Mouse (Mus musculus): Measurements from ENCODE around the gene Pdcd4.

Pdcd4 gene

DNA sequence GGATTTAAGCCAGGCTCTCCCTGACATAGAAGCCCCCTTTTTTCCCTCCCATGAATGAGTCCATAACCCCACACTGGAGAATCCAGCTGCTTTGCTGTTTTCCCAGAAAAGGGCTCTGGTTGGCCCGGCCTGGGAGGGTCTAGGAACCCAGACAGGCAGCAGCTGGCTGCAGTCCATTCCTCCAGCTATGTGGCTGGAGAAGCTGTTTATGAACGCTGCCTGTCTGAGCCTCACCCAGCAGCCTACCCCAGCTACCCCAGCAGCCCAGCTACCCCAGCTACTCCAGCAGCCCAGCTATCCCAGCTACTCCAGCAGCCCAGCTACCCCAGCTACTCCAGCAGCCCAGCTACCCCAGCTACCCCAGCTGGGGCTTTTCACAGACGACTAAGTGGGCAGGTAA, at the start of gene Pdcd4:
Pdcd4 (plus strand) TSS at position 171 of the 400 bp plus-strand sequence.
- DNase-seq (ENCODE audit: low read depth, low spot score) = no peak

DNA sequence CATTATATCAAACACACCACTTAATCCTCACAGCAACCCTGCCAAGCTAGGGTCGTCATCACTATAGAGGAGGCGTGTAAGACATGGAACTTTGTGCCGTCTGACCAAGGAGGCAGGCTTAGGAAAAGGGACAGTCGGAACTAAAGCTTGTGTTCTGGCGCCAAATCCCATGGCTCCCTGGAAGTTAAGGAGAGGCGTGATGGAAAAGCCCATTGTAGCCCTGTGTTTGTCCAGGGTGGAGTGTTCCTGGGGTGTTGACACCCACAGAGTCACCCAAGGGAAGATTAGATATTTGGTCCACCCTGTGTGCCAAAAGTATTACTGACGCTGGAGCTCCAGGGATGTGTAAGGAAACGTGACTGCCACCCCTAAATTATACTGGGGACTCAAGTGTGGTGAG, 48.1 kb upstream of the Pdcd4 start:
- DNase-seq (ENCODE audit: low read depth, low spot score) = no peak

DNA sequence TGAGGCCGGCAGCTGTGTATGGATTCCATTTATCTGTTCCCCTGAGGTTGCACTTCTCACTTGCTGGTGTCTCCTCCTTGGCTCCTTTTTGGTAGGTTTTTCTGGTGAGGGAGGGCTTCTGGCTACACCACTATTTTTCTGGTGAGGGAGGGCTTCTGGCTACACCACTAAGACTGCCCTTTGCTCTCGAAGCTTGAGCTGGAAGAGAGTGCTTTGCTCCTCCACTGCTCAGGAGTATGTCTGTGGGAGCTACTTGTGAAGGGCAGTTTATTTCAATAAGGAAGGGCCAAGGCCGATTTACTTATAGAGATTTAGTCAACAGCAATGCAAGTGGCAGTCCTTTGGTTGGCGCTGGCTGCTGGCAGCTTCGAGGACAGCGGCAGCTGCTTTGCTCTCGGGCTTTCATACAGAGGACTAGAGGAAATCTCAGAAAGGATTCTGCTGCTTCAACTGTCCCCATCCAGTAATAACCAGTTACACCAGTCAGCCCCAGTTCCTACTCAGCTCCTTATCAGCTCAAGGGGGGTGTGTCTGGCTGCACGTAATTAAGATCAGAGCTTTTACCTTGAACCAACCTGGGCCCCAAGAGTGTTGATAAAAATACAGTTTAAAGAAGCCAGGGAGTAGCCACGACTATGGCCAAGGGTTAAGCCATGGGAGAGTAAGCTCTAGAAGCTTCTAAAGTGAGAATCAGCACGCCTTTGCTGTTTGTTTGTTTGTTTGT, 43.6 kb upstream of the Pdcd4 start:
- DNase-seq (ENCODE audit: low read depth, low spot score) = no peak

DNA sequence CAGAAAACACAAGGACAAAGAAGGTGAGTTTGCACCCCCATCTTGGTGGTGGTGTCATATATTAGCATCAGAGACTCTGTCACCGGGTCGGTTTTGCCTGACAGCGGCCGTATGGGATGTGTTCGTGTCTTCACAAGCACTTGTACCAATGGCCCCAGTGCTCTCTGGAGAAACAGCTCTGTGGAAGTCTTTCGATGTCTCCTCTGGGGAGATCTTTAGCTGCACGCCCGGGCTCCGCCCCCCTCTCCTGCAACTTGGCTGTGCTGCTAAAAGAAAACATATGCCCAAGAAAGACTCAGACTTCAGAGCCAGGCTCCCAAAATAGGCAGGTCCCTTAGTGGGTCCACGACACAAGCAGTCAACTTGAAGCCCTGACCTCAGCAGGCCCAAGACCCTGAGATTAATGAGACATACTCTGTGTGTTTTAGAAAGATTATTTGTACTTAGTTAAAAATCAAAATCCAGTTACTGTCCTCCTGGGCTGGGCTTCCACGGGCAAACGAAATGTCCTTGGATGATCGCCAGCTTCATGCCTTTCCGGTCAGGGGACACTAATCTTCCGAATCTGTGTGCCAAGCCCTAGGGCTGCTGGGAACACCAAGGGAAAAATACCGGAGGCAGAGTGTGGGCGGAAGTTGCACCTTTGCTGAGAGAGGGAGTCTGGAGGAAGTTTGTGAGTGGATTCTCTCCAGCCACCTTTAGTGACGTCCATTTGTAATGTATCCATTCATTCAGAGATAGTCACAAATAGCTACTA, 41.7 kb upstream of the Pdcd4 start:
- peak; percentile 67 for DNase-seq (ENCODE audit: low read depth, low spot score)

DNA sequence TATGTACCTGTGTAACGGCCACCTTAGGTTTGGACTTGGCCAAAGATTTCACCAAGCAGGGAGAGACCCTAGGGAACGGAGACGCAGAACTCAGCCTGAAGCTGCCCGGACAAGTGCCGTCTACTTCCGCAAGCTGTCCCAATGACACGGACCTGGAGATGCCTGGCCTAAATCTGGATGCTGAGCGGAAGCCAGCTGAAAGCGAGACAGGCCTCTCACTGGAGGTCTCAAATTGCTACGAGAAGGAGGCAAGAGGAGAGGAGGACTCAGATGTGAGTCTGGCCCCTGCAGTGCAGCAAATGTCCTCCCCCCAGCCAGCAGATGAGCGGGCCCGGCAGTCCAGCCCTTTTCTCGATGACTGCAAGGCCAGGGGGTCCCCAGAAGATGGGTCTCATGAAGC, 40.7 kb upstream of the Pdcd4 start:
- DNase-seq (ENCODE audit: low read depth, low spot score) = no peak

DNA sequence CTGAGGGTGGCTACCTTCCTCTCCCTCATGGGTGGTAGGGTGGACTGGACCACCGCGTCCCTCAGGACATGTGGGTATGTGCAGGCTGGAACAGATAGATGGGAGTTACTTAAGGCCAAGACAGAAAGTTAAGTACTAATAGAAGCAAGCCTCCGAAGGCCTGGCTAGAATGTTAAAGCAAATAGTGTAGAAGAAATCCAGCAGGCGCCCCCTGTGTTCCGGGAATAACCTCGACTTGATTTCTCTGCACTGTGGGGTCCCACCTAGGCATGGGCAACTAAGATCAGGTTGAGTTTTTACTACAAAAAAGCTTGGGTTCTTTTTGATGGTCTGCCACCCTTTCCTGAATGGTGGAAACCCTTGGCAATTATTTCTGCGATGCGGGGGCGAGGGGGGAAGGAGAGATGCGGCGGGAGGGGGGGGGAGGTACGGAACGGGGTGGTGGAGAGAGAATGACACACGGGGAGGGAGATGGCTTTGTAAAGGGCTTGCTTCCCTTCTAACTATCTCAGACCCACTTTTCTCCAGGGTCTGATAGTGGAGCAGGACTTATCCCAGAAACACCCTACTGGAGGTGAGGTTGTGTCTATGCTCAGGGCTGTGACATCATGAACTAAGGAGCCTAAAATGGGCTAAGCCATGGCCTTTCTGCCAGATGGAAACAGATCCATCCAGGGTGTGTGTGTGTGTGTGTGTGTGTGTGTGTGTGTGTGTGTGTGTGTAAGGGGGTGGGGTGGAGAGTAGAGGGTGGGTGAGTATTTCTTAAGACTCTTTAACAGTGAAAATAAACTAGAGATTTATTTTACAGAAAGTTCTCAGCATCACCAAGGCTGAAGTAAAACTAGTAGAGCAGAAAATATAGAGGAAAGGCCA, 40.0 kb upstream of the Pdcd4 start:
- no peak for DNase-seq (ENCODE audit: low read depth, low spot score)

DNA sequence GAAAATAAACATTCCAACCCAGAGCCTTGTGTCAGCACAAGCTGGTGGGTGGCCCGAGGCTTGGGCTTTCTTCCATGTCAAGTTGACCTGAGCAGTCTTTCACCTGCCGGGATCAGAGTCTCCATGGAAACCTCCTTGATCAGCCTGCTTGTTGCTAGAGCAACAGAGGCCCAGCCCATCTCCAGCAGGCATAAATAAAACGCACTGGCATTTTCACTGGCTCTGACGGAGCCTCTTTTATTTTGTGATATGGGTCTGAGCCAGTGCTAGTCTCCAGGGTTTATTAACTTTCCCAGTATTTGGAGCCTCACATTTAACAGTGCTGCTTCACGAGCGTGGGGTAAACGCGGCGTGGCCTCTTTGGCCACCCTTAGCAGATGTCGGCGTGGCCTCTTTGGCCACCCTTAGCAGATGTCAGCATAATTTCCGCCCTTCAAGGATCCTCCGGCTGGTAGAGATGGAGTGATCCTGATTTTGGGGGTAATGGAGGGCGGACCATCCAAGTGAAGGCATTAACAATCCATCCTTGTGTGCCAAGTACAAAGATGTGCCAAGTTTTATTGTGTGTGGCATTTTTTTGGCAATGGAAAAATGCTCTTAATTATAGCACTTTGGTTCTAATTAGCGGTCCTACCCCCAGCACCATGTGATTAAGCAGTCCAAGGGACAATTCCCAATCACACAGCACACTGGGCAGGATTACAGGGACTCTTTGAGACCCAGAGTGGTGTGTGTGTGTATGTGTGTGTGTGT, 39.2 kb upstream of the Pdcd4 start:
- DNase-seq (ENCODE audit: low read depth, low spot score) = no peak

DNA sequence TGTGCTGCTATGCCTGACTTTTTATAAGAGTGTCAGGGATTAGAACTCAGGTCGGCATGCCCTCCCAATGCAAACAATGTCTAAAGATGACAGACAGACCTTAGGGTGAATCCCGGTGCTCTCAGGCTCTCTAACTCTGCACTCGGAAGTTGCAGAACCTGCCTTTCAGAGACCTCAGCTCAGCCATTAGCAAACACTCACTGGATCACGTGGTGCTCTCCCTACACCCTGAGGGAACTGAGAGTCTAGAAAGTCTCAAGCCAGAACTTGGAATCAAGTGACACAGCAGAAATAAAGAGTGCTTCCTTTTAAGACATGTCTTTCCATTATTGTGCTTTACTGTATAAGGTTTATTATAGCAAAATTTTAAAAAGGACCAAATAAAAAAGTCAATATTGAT, 37.1 kb upstream of the Pdcd4 start:
- no peak for DNase-seq (ENCODE audit: low read depth, low spot score)

DNA sequence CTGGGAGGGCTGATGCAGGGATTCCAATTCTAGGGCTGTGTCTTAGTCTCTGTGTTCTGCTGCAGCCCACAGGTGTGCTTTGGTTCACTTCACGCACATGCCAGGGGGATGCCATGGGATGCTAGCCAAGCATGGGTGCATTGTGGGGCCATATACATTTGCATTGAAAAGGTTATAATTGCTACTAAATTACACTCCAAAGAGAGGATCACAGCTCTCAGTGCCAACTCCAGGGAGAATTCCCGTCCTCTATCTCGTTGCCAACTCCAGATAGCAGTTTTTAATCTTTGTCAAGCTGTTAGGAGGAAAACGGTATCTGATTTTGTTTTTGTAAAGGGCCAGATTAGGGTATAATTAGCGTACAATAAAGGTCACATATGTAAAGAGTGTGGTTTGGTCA, 36.2 kb upstream of the Pdcd4 start:
- no peak for DNase-seq (ENCODE audit: low read depth, low spot score)

DNA sequence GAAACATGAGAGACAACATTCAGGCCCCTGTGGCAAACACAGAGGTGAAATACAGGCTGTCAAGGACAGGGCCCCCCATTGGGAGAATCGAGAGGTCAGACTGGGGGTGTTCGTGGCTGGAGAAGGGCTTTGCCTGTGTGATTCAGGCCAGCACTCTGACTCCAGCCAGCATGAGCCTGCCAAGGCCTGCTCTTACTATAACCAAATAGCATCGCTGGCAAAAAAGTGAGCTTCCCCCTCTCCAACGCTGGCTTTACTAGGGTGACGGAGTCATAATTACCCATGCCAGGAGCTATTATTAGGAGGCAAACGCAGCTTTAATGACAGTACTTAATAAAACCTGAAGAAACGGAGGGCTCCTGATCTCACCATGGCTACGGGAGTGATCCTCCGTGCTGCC, 35.2 kb upstream of the Pdcd4 start:
- no peak for DNase-seq (ENCODE audit: low read depth, low spot score)

DNA sequence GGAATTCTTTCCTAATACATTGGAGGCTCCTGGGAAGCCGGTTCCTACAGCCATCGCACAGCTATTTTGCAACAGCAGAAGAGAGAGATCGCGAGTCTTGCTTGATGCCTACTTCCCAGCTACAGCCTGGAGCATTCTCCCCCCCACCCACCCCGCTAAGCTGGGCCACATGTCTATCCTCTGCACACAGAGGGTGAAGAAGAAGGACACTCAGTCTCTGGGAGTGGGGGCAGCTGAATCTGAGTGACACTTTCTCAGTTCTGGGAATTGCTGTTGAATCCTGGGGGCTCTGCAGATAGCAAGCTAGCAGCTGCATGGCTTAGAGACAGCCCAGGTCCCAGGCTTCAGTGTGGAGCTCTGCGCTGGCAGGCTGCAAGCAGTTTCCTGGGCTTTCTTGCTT, 34.1 kb upstream of the Pdcd4 start:
- DNase-seq (ENCODE audit: low read depth, low spot score) = no peak

DNA sequence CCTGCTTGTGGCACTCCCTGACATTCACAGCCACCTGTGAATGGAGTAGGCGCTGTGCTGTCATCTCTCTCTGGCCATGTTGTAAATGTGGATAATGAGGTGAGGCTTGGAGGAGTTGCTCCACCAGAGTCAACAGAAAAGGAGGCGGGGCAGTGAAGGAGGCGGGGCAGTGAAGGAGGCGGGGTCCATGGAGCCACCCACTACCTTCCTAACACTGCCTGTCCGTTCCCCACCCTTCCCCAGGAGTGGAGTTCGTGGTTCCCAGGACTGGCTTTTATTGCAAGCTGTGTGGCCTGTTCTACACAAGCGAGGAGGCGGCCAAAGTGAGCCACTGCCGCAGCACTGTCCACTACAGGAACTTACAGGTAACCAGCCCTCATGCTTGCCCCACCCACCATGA, 32.9 kb upstream of the Pdcd4 start:
- DNase-seq (ENCODE audit: low read depth, low spot score) = no peak

DNA sequence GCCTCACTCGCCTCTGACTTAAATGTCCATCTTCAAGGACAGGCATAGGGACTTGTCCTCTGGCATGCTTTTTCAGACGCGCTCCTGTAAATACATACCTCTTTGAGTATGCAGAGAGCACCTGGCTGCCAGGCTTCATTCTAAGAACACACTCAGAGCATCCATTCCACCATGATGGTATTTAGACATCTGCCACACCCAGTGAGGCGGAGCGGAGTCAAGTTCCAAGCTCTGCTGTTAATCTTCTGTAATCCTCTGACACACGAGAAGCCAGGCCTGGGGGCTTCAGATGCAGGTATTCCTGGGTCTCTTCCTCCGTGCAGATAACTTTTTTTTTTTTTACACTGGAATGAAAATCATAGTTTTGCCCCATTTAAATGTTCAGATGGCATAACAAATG, 32.4 kb upstream of the Pdcd4 start:
- no peak for DNase-seq (ENCODE audit: low read depth, low spot score)

DNA sequence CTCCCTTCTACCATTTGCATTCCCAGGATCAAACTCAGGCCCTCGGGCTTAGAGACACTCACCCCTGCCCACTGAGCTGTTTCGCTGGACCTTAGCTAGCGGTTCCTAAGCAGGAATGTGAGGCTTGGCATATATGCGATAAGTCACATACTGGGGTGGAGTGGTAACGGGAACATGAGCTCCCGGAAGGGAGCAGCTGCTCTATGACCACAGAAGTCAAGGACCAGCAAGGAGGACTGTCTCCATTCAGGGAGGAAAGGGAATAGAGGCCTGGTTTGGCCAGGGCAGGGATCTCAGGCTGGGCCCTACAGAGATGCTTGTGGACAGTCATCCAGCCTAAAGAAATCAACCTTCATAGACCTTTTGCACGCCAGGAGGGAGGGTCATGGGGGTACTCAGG, 30.7 kb upstream of the Pdcd4 start:
- DNase-seq (ENCODE audit: low read depth, low spot score) = no peak

DNA sequence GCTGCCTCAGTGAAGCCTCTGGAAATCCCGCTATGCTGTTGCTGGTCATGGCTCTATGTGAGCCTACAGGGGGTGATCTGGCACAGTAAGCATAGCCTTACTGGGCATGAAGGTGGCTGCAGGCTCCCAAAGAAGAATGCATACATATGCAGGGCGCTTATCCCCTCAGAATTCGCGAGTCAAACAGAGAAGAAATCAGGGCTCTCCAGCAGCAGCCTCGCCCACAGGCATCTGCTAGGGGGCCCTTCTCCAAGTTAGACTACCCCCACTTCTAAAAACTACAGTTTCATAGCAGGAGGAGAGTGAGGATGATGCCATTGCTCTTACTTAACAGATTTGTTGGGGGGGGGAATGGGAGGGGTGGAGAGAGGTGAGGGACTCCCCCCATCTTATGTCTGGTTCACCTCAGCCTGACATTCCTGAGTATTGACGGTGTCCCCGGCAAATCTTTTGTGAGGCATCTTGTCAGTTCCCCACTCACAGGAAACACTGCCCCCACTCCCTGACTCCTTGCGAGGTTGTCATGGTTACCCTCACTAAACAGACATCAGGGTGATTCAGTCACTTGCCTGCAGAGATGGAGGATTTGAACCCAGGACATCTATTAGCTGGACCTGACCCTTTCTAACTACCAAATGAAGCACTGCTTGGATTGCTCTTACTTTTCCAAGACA, 29.3 kb upstream of the Pdcd4 start:
- no peak for DNase-seq (ENCODE audit: low read depth, low spot score)

DNA sequence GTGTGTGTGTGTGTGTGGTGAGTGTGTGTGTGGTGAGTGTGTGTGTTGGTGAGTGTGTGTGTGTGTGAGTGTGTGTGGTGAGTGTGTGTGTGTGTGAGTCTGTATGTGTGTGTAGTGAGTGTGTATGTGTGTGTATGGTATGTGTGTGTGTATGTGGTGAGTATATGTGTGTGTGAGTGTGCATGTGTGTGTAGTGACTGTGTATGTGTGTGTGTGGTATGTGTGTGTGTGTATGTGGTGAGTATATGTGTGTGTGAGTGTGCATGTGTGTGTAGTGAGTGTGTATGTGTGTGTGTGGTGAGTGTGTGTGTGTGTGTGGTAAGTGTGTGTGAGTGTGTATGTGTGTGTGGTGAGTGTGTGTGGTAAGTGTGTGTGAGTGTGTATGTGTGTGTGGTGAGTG, 24.8 kb upstream of the Pdcd4 start:
- DNase-seq (ENCODE audit: low read depth, low spot score) = no peak

DNA sequence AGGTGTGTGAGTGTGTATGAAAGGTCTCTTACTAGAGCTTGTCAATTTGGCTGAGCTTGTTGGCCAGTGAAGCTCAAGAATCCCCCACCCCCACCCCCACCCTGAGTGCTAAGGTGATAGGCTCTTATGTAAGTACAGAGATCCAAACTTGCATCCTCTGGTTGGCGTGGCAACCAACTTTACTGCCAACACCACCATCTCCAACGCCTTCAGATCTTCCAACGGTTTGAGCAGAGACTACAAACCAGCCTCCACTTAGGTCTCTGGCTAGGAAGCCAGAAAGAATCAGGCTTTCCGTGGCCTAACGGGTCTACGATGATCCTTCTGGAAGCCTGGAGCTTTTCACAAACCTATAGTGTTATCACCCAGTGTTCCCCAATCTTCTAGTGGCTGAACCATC, 23.9 kb upstream of the Pdcd4 start:
- DNase-seq (ENCODE audit: low read depth, low spot score) = no peak

DNA sequence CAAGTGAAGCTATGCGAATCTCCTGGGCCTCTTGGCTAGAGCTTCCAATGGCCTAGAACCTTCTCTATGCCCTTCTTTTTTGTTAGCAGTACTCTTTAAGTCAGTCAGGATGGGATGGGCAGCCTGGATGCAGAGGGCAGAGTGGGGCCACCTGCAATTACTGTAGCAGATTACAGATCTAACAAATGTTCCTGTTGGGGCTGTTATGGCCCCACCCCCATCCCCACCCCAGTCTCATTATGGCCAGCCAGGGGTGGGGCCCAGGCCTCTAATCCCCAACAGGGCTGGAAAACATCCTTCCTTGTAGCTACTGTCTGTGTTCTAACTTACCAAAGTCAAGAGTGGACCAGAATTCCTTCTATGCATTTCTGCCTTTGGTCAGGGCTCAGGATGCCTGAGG, 23.2 kb upstream of the Pdcd4 start:
- DNase-seq (ENCODE audit: low read depth, low spot score) = no peak

DNA sequence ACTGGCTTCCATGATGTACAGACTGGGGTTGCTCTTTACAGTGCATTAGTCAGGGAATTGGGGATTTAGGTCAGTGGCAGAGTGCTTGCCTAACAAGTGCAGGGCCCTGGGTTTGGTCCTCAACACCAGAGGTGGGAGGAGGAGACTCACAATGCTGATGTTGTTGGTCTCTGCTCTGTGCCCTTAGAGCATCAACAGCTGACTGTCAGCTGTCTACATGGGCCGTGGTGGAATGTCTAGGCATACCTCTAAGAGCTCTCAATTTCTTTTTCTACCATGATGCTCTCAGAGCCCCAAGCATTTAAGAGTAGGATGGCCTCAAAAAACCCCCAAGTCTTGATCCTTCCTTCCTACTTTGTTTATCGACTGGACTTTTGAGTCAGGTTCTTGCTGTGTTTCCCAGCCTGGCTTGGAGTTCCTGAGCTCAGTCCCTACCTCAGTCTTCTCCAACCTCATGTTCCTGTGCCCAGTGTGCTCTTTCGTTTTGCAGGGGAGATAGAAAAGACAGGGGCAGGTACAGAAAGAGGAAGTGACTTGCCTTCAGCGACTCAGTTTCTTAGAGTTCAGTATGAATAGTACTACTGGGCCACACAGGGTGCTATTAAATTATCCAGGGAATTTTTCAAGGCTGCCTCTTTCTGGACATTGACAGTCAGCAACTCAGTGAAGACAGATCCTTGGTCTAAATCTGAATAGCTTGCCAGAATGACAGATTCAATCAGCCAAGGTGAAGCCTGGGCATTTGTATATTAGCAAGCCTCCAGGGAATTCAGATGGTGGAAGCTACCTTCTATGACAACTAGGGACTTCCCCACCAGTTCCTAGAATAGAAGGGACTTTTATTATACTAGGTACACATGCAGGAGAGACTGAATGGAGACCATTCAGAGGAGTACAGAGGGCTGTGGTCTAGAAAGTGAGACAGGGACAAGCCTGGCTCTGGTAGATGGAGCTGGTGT, 22.3 kb upstream of the Pdcd4 start:
- DNase-seq (ENCODE audit: low read depth, low spot score) = no peak

DNA sequence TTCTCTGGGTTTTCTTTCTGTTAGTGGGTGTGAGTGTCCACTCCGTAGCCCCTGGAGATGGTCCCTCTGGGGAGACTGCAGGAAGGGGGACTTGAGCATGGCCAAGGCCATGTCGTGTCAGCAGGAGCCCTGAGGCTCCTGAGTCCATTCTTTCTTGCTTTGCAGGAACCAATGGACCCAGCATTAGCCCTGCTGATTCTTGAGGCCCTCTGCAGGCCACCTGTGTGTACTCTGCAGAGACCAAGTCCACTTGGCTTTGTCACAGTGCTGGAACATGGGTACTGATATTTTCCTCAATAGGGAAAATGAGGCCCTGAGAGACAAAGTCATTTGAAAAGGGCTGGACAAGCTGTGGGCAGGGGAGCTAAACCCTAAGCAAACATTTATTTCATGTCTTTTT, 21.5 kb upstream of the Pdcd4 start:
- no peak for DNase-seq (ENCODE audit: low read depth, low spot score)

Measured in 3T3-L1 (cell line).